Mouse (Mus musculus): ENCODE measurements around the gene Stox2. TPM values are rescaled to one million over a fixed set of nuclear protein-coding genes. Genes with fewer than 3 reads are reported as not detected.

Gene Stox2
- total RNA-seq, 2 experiments from 2014 or later = 0.26 TPM; not detected in 1

GRCm38 (mm10) chr8:47321282-47321681, 124.9 kb downstream of the Stox2 start:
- no peak for ATAC-seq (replicated peaks; ENCODE audit: low FRiP score, poor library complexity, severe bottlenecking)

- ATAC-seq (replicated peaks; ENCODE audit: low FRiP score, poor library complexity, severe bottlenecking) = no peak
Observed at GRCm38 (mm10) chr8:47320707-47321106, 125.5 kb downstream of the Stox2 start.

GRCm38 (mm10) chr8:47318468-47318867, 127.7 kb downstream of the Stox2 start:
- ATAC-seq (replicated peaks; ENCODE audit: low FRiP score, poor library complexity, severe bottlenecking) = no peak

GRCm38 (mm10) chr8:47308176-47308575, 138.0 kb downstream of the Stox2 start:
- no peak for ATAC-seq (replicated peaks; ENCODE audit: low FRiP score, poor library complexity, severe bottlenecking)

- no peak for ATAC-seq (replicated peaks; ENCODE audit: low FRiP score, poor library complexity, severe bottlenecking)
Observed at GRCm38 (mm10) chr8:47306372-47306771, 139.8 kb downstream of the Stox2 start.

GRCm38 (mm10) chr8:47305880-47306279, 140.3 kb downstream of the Stox2 start:
- ATAC-seq (replicated peaks; ENCODE audit: low FRiP score, poor library complexity, severe bottlenecking) = no peak

GRCm38 (mm10) chr8:47298460-47298859, 147.7 kb downstream of the Stox2 start:
- no peak for ATAC-seq (replicated peaks; ENCODE audit: low FRiP score, poor library complexity, severe bottlenecking)

- no peak for ATAC-seq (replicated peaks; ENCODE audit: low FRiP score, poor library complexity, severe bottlenecking)
Observed at GRCm38 (mm10) chr8:47289641-47290040, 156.5 kb downstream of the Stox2 start.

- no peak for ATAC-seq (replicated peaks; ENCODE audit: low FRiP score, poor library complexity, severe bottlenecking)
Observed at GRCm38 (mm10) chr8:47288866-47289541, 157.2 kb downstream of the Stox2 start.

- ATAC-seq (replicated peaks; ENCODE audit: low FRiP score, poor library complexity, severe bottlenecking) = no peak
Observed at GRCm38 (mm10) chr8:47288131-47288865, 157.9 kb downstream of the Stox2 start.

GRCm38 (mm10) chr8:47287641-47288130, 158.5 kb downstream of the Stox2 start:
- ATAC-seq (replicated peaks; ENCODE audit: low FRiP score, poor library complexity, severe bottlenecking) = no peak

GRCm38 (mm10) chr8:47287201-47287621, 159.0 kb downstream of the Stox2 start:
- ATAC-seq (replicated peaks; ENCODE audit: low FRiP score, poor library complexity, severe bottlenecking) = no peak

- no peak for ATAC-seq (replicated peaks; ENCODE audit: low FRiP score, poor library complexity, severe bottlenecking)
Observed at GRCm38 (mm10) chr8:47286081-47286700, 160.0 kb downstream of the Stox2 start.

- no peak for ATAC-seq (replicated peaks; ENCODE audit: low FRiP score, poor library complexity, severe bottlenecking)
Observed at GRCm38 (mm10) chr8:47285435-47285834, 160.7 kb downstream of the Stox2 start.

GRCm38 (mm10) chr8:47284329-47285326, 161.5 kb downstream of the Stox2 start:
- ATAC-seq (replicated peaks; ENCODE audit: low FRiP score, poor library complexity, severe bottlenecking) = no peak

GRCm38 (mm10) chr8:47279898-47280297, 166.3 kb downstream of the Stox2 start:
- no peak for ATAC-seq (replicated peaks; ENCODE audit: low FRiP score, poor library complexity, severe bottlenecking)

GRCm38 (mm10) chr8:47278211-47278610, 168.0 kb downstream of the Stox2 start:
- ATAC-seq (replicated peaks; ENCODE audit: low FRiP score, poor library complexity, severe bottlenecking) = no peak

GRCm38 (mm10) chr8:47268931-47269330, 177.2 kb downstream of the Stox2 start:
- no peak for ATAC-seq (replicated peaks; ENCODE audit: low FRiP score, poor library complexity, severe bottlenecking)

GRCm38 (mm10) chr8:47268062-47268822, 177.9 kb downstream of the Stox2 start:
- no peak for ATAC-seq (replicated peaks; ENCODE audit: low FRiP score, poor library complexity, severe bottlenecking)

Data from erythroblast, adult 5-6 weeks (primary cell).